Mouse (Mus musculus) hindbrain, embryonic 11.5 days (tissue): ENCODE measurements around the gene Snrpf. TPM values are rescaled to one million over a fixed set of nuclear protein-coding genes. Genes with fewer than 3 reads are reported as not detected.
A peak's percentile ranks its signal among the peaks of the same experiment; 100 is the strongest.

ENCODE experiments used
- ATAC-seq: fragments of 200-750 bp; cut with Nextera tagmentation; 2 replicates; pipeline ENCODE4 v1.8.0; 2017; ENCODE audit warnings: mild to moderate bottlenecking, moderate TSS enrichment, moderate library complexity; ENCODE audit not compliant: low FRiP score
- DNase-seq: peaks from one replicate; pipeline ENCODE4 v3.0.0-alpha.2; 2015; ENCODE audit warnings: low spot score
- H3K27ac ChIP-seq: fragments of 300-500 bp; sonication (generic); 2 replicates; pipeline ENCODE4 v1.5.1; 2014; ENCODE audit warnings: mild to moderate bottlenecking, low read depth, low read length
- H3K27me3 ChIP-seq: fragments of 300-500 bp; sonication (generic); 2 replicates; pipeline ENCODE4 v1.6.1; 2014; ENCODE audit warnings: mild to moderate bottlenecking, low read length, moderate library complexity, mixed read lengths; ENCODE audit not compliant: control insufficient read depth, insufficient read depth
- H3K36me3 ChIP-seq: fragments of 300-500 bp; sonication (generic); 2 replicates; pipeline ENCODE4 v1.6.1; 2014; ENCODE audit warnings: mild to moderate bottlenecking, low read length, moderate library complexity, mixed read lengths; ENCODE audit not compliant: control insufficient read depth, insufficient read depth
- H3K4me1 ChIP-seq: fragments of 300-500 bp; sonication (generic); replicated peaks from 2 replicates; pipeline ENCODE4 v1.6.1; 2014; ENCODE audit warnings: low read length, mixed read lengths; ENCODE audit not compliant: control insufficient read depth, insufficient read depth
- H3K4me2 ChIP-seq: fragments of 300-500 bp; sonication (generic); replicated peaks from 2 replicates; pipeline ENCODE4 v1.6.1; 2014; ENCODE audit warnings: mild to moderate bottlenecking, low read depth, low read length
- H3K4me3 ChIP-seq: fragments of 300-500 bp; sonication (generic); 2 replicates; pipeline ENCODE4 v1.5.1; 2014; ENCODE audit warnings: low read depth, low read length
- H3K9ac ChIP-seq: fragments of 300-500 bp; sonication (generic); 2 replicates; pipeline ENCODE4 v1.6.1; 2014; ENCODE audit warnings: low read depth, low read length
- H3K9me3 ChIP-seq: fragments of 300-500 bp; sonication (generic); 2 replicates; pipeline ENCODE4 v1.6.1; 2016; ENCODE audit warnings: low read length; ENCODE audit not compliant: control insufficient read depth
- WGBS: fragments of 180-500 bp; shearing (Covaris S2); extraction: QIAGEN DNeasy Blood & Tissue Kit; methylation state at CpG from one replicate; pipeline ENCODE4 v1.1.7; 2014; 5-methylcytosine and 5-hydroxymethylcytosine counted together
- polyA plus RNA-seq: library from polyadenylated mRNA; unstranded; fragments of >200 nt; fragmentation: Nextera tagmentation; extraction: Ambion mirVana; gene quantifications from 2 replicates; pipeline ENCODE4 v1.2.1, GENCODE M21; 2014

Gene Snrpf
- polyA plus RNA-seq, 1 experiment from 2014 or later, result 135 TPM

GRCm38 (mm10) chr10:93614850-93615249 is 25.3 kb upstream of the Snrpf start:
- 78% methylated on average over 8 of the region's 8 CpGs for WGBS
- H3K27ac ChIP-seq, result no peak overlapping the region
- no peaks in the 10 kb centered on the region for H3K9me3 ChIP-seq
- DNase-seq, result no peak
- no peaks in the 10 kb centered on the region for H3K36me3 ChIP-seq
- no peak overlapping the region for H3K4me3 ChIP-seq
- no peak for ATAC-seq
- H3K4me1 ChIP-seq, result no peaks in the 10 kb centered on the region
- H3K4me2 ChIP-seq, result no peak overlapping the region
- H3K9ac ChIP-seq, result no peak overlapping the region
- H3K27me3 ChIP-seq, result no peaks in the 10 kb centered on the region

DNA sequence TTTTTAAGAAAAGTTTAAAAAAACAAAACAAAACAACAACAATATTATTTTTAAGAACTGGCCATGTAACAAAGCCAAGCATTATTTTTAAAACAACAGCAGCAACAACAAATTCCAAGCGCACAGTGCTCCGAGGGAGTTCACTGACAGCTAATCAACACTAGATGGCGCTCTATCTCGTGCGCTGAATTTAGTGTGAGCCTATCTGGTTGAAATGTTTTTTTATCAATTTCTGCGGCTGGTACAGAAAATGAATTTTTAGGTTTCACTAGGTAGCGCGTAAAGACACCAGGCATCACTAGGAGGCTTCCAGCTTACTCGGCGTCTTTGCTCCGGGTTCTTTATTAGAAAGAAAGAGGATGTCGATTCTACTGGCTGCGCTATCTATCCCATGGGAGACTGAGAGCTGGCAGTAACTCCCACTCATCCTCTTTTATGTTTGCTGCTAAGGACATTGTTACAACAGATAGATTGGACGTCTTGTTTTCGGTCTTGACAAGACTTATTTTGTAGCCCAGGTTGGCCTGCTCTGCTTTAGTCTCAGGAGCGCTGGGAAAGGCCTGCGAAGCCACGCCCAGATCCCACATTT is 22.0 kb upstream of the Snrpf start:
- H3K4me1 ChIP-seq, result no peaks in the 10 kb centered on the region
- H3K9ac ChIP-seq, result no peak overlapping the region
- H3K4me2 ChIP-seq, result no peak overlapping the region
- H3K4me3 ChIP-seq, result no peak overlapping the region
- H3K27me3 ChIP-seq, result no peaks in the 10 kb centered on the region
- ATAC-seq (no peak), DNase-seq (peak; percentile 70)
- H3K9me3 ChIP-seq, result no peaks in the 10 kb centered on the region
- H3K27ac ChIP-seq, result no peak overlapping the region
- 51% methylated on average over 18 of the region's 18 CpGs for WGBS
- H3K36me3 ChIP-seq, result no peaks in the 10 kb centered on the region

DNA sequence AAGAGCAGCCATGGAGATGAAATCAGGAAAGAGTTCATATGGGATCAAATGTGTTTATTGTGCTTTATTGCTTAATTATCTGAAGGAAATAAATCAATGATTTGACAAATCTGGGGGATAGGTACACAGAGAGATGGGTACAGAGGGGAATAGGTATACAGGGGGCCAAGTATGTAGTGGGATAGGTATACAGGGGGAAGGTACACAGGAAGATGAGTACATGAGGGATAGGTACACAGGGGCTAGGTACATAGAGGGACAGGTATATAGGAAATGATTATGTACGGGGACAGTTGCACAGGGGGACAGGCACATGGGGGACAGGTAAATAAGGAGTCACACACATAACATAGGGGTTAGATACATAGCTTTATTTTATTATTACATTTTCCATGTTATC is 21.4 kb upstream of the Snrpf start:
- no peak overlapping the region for H3K27ac ChIP-seq
- no peaks in the 10 kb centered on the region for H3K36me3 ChIP-seq
- H3K9ac ChIP-seq, result no peak overlapping the region
- no peaks in the 10 kb centered on the region for H3K4me1 ChIP-seq
- H3K27me3 ChIP-seq, result no peaks in the 10 kb centered on the region
- H3K4me3 ChIP-seq, result no peak overlapping the region
- 100% methylated on average over 1 of the region's 1 CpGs for WGBS
- ATAC-seq, result no peak
- H3K9me3 ChIP-seq, result no peaks in the 10 kb centered on the region
- H3K4me2 ChIP-seq, result no peak overlapping the region
- DNase-seq, result no peak

DNA sequence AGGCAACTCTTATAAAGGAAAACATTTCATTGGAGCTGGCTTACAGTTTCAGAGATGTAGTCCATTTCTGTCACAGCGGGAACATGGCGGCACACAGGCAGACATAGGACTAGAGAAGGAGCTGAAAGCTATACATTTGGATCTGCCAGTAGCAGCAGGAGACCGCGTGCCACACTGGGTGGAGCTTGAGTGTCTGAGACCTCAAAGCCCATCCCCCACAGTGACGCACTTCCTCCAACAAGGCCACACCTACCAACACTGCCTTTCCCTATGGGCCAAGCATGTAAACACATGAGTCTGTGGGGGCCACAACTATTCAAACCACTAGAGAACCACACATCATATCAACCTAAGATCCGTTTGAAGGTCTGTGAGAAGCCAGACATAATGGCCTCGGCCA is 19.7 kb upstream of the Snrpf start:
- no peaks in the 10 kb centered on the region for H3K9me3 ChIP-seq
- no peaks in the 10 kb centered on the region for H3K4me1 ChIP-seq
- H3K4me2 ChIP-seq, result no peak overlapping the region
- H3K4me3 ChIP-seq, result no peak overlapping the region
- DNase-seq (no peak), ATAC-seq (no peak)
- 95% methylated on average over 7 of the region's 7 CpGs for WGBS
- no peak overlapping the region for H3K27ac ChIP-seq
- no peak overlapping the region for H3K9ac ChIP-seq
- no peaks in the 10 kb centered on the region for H3K27me3 ChIP-seq
- no peaks in the 10 kb centered on the region for H3K36me3 ChIP-seq

- Histone ChIP-seq H3K9me3 (no peaks in the 10 kb centered on the region), H3K4me2 (no peak overlapping the region), H3K4me3 (no peak overlapping the region), H3K27ac (no peak overlapping the region), H3K36me3 (no peaks in the 10 kb centered on the region), H3K9ac (no peak overlapping the region), H3K4me1 (no peaks in the 10 kb centered on the region), H3K27me3 (no peaks in the 10 kb centered on the region)
- ATAC-seq, result no peak
- peak; percentile 66 for DNase-seq
- WGBS, result 58% methylated on average over 9 of the region's 9 CpGs
Observed at GRCm38 (mm10) chr10:93608051-93608450, 18.5 kb upstream of the Snrpf start.

- Histone ChIP-seq H3K36me3 (no peaks in the 10 kb centered on the region), H3K9me3 (no peaks in the 10 kb centered on the region), H3K27ac (no peak overlapping the region), H3K27me3 (no peaks in the 10 kb centered on the region), H3K9ac (no peak overlapping the region), H3K4me1 (no peaks in the 10 kb centered on the region), H3K4me3 (no peak overlapping the region), H3K4me2 (no peak overlapping the region)
- WGBS, result 93% methylated on average over 9 of the region's 9 CpGs
- ATAC-seq, result no peak
- DNase-seq, result no peak
Observed at GRCm38 (mm10) chr10:93606326-93606725, 16.8 kb upstream of the Snrpf start.

DNA sequence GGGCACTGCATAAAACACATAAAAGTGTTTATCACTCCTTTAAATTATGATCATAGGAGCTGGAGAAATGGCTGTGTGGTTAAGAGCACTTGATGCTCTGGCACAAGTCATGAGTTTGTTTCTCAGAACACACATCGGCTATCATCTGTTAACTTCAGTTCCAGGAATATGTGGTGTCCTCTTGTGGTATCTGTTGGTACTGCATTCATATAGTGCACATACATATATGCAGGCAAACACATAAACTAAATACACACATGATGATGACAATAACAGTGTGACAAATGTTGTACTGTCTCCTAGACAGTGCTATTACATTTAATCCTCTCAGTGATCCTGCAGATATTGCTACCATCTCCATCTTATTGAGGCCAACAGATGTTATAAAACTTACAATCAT is 13.8 kb upstream of the Snrpf start:
- Histone ChIP-seq H3K9me3 (no peaks in the 10 kb centered on the region), H3K36me3 (no peaks in the 10 kb centered on the region), H3K4me3 (no peak overlapping the region), H3K4me1 (no peaks in the 10 kb centered on the region), H3K27me3 (no peaks in the 10 kb centered on the region), H3K27ac (no peak overlapping the region), H3K9ac (no peak overlapping the region), H3K4me2 (no peak overlapping the region)
- WGBS, result 98% methylated on average over 1 of the region's 1 CpGs
- ATAC-seq (no peak), DNase-seq (no peak)

DNA sequence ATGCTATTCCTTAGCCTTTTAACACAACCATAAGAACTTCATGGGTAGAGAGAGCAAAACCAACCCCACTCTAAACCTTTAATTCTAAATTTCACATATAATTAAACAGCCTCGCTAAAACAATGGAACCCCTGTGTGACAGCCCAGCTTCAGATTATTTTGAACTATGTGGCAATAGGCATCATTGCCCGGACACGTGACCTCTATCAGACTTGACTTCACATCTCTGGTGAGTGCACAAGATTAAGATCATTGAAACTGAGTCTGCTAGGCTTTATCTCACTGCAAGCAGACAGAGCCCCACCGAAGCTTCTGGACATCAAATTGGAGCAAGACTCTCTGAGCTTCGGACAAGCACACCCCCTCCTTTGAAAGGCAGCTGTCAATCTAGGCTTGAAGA is 12.8 kb upstream of the Snrpf start:
- Histone ChIP-seq H3K36me3 (no peaks in the 10 kb centered on the region), H3K9ac (no peak overlapping the region), H3K4me1 (no peaks in the 10 kb centered on the region), H3K27ac (no peak overlapping the region), H3K4me2 (no peak overlapping the region), H3K9me3 (no peaks in the 10 kb centered on the region), H3K27me3 (no peaks in the 10 kb centered on the region), H3K4me3 (no peak overlapping the region)
- ATAC-seq, result no peak
- no peak for DNase-seq
- 85% methylated on average over 5 of the region's 5 CpGs for WGBS

- Histone ChIP-seq H3K27ac (no peak overlapping the region), H3K9ac (no peak overlapping the region), H3K4me3 (no peak overlapping the region), H3K36me3 (no peaks in the 10 kb centered on the region), H3K9me3 (no peaks in the 10 kb centered on the region), H3K27me3 (no peaks in the 10 kb centered on the region), H3K4me2 (no peak overlapping the region), H3K4me1 (no peaks in the 10 kb centered on the region)
- no peak for ATAC-seq
- DNase-seq, result no peak
- 80% methylated on average over 3 of the region's 3 CpGs for WGBS
Observed at GRCm38 (mm10) chr10:93596641-93597040, 7.1 kb upstream of the Snrpf start.
